Mouse (Mus musculus) kidney, adult 2 months (tissue): ENCODE results near the gene Mrpl36.

Source experiments
- CTCF ChIP-seq: fragments of 200-500 bp; conservative IDR thresholded peaks from 2 replicates; pipeline ENCODE4 v1.5.1; 2011; ENCODE audit warnings: low read depth, mild to moderate bottlenecking, control low read depth, low read length, moderate library complexity, mixed read lengths; ENCODE audit not compliant: insufficient read depth, insufficient read length
- POLR2A ChIP-seq: fragments of 200-500 bp; IDR thresholded peaks from one replicate; pipeline ENCODE4 v1.6.1; 2011; ENCODE audit warnings: low read depth, low read length, control low read depth

DNA sequence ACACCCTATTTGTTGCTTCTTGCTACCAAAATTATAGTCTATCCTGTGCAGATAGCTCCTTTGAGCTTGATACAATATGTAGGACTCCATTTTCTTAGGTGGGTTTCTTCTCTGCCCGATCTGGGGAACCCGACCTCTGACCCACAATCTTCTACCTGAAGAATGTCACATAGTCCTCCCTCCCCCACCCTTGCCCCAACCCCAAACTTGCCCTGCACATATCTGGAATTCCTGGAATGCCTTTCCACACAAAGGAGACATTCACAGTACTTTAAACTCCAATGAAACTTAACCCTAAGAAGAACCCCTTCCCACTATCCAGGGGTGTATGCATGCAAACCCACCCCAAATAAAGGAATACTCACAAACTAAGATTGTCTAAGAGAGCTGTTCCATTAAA, 17.8 kb downstream of the Mrpl36 start:
- TF ChIP-seq POLR2A = no peak
- TF ChIP-seq CTCF = no peak
